Mouse (Mus musculus): ENCODE measurements around the gene Sgcd.
"Not testable (repeated sequence)": the region's sequence is repeated elsewhere in the genome, so short reads cannot be mapped to it uniquely, and the experiment has no call there.

Sgcd gene

GRCm38 (mm10) chr11:47446337-47446736 lies 542.4 kb downstream of the Sgcd start:
- DNase-seq = no peak

GRCm38 (mm10) chr11:47445683-47446082 lies 543.1 kb downstream of the Sgcd start:
- no peak for DNase-seq

DNA sequence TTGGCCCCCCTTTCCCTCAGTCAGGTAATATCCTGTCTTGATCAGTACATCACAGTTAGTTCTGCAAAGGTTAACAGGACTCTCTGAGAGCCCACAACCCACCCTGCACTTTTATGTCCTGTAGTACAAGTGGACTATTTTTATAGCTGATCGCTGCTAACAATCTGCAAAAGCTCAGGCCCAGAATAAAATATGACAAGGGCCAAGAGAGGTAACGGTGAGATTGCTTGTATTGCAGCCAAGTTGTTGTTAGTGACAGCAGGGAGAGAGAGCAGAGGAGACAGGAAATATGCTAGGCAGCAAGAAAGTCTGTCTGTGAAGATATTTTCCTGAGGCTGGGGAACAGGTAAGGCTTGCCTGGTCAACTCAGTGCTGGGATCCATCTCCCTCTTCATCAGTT lies 546.5 kb downstream of the Sgcd start:
- DNase-seq = no peak

GRCm38 (mm10) chr11:47399607-47400006 lies 589.2 kb downstream of the Sgcd start:
- no peak for DNase-seq

GRCm38 (mm10) chr11:47390798-47391197 lies 598.0 kb downstream of the Sgcd start:
- DNase-seq = not testable (repeated sequence)

DNA sequence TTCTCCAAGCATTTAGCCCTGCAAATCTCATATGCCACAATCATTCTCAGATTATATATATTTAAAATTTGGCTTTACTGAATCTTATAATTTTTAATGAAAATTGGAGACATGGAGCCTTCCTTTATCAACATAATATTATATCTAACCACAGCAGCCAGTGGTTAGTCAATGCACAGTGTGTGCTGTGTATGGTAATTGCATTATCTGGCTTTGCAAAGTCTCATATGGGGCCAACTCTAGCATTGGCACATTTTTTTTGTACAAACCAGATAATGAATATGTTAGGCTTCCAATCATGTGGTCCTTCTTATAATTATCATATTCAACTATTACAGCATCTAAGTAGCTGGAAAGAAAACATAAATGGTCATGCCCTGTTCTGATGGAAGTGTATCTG lies 599.4 kb downstream of the Sgcd start:
- DNase-seq = no peak

DNA sequence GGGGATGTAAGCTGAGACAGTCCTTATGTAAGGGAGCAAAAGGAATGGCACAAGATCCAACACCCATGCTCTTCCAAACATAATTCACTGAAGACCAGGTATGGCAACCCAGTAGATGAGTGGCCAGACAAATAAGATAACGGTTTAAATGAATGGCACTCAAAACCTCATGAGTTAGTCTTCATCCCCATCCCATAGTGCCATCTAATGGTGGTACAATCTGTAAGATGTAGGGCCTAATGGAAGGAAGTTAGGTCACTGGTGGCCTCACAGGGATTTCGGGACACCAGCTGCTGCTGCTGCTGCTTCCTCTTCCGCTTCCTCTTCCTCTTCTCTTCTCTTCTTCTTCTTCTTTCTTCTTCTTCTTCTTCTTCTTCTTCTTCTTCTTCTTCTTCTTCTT lies 601.0 kb downstream of the Sgcd start:
- DNase-seq = no peak

GRCm38 (mm10) chr11:47386136-47386535 lies 602.6 kb downstream of the Sgcd start:
- DNase-seq = no peak

DNA sequence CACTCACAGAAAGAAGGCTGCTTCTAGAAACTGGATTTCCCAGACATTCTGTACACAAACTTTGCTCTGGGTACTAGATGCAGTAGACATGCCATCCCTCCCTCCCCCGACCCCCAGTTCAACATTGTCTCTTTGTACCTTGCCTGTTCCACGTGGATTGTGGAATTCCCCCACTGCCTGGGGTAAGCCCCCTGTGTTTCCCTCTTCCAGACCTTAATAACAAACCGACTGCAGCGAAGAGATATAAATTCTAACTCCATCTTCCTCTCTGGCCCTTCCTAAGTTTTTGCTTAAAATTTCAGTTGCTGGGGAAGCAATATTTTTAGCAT lies 609.2 kb downstream of the Sgcd start:
- DNase-seq = no peak

GRCm38 (mm10) chr11:47378843-47379629 lies 609.7 kb downstream of the Sgcd start:
- DNase-seq = peak; percentile 37

- DNase-seq = no peak
These were observed 611.3 kb downstream of the Sgcd start for GRCm38 (mm10) chr11:47377421-47377820.

- no peak for DNase-seq
These were observed 611.9 kb downstream of the Sgcd start for GRCm38 (mm10) chr11:47376915-47377314.

GRCm38 (mm10) chr11:47371616-47372015 lies 617.2 kb downstream of the Sgcd start:
- no peak for DNase-seq

DNA sequence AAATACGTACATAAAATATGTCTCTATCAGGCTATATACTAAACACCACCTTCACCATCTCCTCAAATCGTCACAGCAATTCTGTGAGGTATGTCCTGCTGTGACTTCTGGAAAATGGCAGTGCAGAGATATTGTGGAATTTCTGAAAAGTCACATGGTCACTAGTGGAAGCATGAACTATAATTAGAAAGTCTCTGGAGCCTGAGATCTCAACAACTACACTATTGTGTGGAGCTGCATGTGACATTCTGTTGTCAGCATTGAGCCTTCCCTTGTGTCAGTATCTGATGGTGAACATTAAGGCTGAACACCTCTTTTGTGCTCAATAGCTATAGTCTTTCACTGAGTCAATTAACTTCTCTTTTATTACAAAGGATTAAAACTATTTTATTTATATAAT lies 637.2 kb downstream of the Sgcd start:
- DNase-seq = no peak

DNA sequence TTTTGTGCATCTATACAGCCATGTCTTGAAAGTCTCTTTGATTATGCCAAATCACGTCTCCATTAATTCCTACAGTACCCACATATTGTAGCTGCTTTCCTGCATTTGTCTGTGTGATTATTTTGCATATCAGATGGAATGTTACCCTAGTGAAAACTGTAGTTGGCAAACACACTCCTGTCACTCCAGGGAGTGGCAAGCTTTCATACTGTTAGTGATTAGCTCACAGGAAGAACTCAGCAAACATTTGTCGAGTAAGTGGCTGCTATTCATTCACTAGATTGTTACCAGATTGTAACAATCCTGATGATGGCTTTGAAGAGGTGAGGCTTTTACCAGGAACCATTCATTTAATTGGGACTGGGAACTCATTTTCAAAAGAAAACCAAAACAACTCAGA lies 645.3 kb downstream of the Sgcd start:
- no peak for DNase-seq

DNA sequence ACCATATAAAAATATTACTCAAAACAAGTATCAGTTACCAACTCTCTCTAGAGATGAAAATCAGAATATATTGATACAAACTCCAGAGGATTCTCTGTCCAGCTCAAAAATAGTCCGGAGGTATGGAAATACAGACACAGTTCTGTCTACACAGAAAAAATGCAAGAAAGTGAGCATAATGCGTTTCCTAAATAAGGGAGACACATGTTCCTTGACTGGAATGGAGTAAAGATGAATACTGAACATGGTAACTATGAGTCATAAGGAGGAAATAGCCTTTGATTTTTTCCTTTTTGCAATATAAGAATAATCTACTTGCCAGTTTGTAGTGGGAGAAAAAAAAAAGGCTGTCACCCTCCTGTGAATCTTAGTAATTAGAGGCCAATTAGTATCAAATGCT lies 655.1 kb downstream of the Sgcd start:
- no peak for DNase-seq

DNA sequence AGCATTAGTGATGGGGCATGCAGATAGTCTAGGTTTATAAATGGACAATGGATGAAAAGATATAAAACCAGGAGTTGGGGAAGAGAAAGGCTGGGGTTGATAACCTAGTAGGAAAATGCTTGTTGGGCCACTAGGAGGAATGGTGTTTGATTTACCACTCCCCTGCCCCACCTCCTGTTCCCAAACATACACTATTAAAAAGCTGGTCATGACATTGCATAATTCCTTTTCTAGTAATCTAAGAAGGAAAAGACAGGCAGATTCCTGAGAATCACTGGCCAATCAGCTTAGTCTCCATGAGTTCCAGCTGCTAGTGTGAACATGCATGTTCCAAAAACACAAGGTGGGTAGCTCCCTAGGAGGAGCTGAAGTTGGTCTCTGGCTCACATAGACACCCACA lies 683.2 kb downstream of the Sgcd start:
- DNase-seq = no peak

- DNase-seq = no peak
These were observed 683.9 kb downstream of the Sgcd start for GRCm38 (mm10) chr11:47304702-47305450.

- DNase-seq = no peak
These were observed 689.0 kb downstream of the Sgcd start for GRCm38 (mm10) chr11:47299777-47300176.

DNA sequence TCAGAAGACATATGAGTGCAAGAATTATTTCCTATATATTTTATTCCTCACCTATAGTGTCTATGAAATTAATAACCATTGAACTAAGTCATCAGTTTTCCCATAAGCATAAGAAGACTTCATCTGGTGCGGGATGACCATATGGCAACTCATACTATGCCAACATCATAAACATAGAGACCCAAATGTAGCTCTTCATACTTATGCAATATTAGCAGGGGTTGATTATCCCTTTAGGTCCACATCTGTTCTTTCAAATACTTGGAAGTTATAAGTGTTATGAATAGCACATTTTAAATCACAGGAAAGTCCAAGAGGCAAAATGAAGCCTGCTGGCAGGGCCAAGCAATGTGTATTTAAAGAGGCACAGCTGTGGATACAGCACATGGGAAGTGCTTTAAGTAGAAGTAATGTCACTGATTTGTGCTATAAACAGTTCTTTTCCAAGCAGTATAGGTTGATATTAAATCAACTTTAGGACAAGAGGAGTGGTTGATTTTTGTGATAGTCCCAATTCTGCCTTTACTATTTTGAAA lies 690.9 kb downstream of the Sgcd start:
- no peak for DNase-seq

DNA sequence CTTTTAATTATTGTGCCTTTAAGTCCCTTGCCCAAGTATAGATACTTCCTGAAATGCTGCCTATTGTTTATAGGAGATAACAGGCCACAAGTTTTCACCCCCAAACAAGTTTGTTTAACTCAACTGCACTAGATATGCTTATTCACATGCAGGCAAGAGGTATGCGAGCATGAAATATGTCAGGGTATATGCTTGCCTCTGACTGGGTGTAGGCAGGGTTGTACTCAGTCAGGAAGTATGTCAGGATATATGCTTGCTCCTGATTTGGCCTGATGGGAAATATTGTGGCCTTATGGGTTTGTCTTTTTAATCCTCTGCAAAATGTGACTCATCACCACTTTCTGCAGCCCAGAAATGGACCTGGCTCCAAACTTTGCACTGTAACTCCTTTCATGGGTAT lies 694.0 kb downstream of the Sgcd start:
- no peak for DNase-seq

DNA sequence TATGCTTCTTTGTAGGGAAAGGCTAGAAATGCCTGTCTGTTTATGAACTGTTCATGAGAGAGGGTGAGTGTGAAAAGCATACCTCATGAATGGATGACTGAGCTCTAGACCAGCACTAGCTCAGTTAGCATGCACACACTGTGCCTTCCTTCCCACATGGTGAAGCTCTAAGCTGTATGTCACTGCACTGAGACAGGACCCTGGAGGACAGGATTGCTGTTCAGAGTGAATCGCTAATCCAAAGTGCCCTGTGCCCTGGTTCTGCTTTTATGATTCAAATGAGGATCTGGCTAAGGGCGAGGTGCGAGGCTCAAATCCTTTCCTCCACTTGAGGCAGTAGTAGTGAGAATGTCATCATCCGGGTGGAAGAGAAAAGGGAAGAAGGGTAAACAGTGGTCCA lies 712.2 kb downstream of the Sgcd start:
- DNase-seq = no peak

DNA sequence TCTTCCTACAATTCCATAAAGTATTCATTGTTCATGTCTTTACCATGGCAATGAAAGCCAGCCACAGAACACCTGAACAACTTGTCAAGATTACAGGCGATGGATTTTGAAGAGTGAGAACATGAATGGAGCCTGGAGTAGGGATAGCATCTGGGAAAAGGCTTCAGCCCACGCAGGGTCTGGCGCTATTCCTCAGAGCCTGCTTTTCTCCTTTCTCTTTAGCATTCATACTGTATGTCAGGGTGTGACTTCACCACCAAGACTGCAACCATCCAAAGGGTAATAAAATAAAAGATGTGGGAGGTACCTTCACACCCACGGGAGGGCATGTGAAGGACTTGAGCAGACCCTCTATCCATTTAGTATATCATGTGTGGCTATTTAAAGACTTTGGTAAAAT lies 720.2 kb downstream of the Sgcd start:
- DNase-seq = no peak

GRCm38 (mm10) chr11:47264267-47264984 lies 724.3 kb downstream of the Sgcd start:
- no peak for DNase-seq
